Mouse (Mus musculus) MEL-GATA-1-ER (cell line): ENCODE results near the gene Lmbr1l.
A peak's percentile ranks its signal among the peaks of the same experiment; 100 is the strongest.
"Not testable (repeated sequence)": the region's sequence is repeated elsewhere in the genome, so short reads cannot be mapped to it uniquely, and the experiment has no call there.

Experiments
- DNase-seq: peaks from one replicate; pipeline ENCODE4 v3.0.0-alpha.2; 2012; ENCODE audit warnings: low read depth; ENCODE audit errors: extremely low read depth

Gene Lmbr1l

GRCm38 (mm10) chr15:98917538-98918498 is at the start of gene Lmbr1l:
Gene Lmbr1l (minus strand): TSS chr15:98918231.
- peak; percentile 100 for DNase-seq

GRCm38 (mm10) chr15:98959531-98959930 is 41.5 kb upstream of the Lmbr1l start:
- no peak for DNase-seq

- no peak for DNase-seq
These were observed 40.9 kb upstream of the Lmbr1l start for GRCm38 (mm10) chr15:98958901-98959420.

GRCm38 (mm10) chr15:98957475-98957874 is 39.4 kb upstream of the Lmbr1l start:
- no peak for DNase-seq

- no peak for DNase-seq
These were observed 38.0 kb upstream of the Lmbr1l start for GRCm38 (mm10) chr15:98956000-98956399.

GRCm38 (mm10) chr15:98955324-98955723 is 37.3 kb upstream of the Lmbr1l start:
- no peak for DNase-seq

GRCm38 (mm10) chr15:98954425-98955253 is 36.6 kb upstream of the Lmbr1l start:
- no peak for DNase-seq

- DNase-seq = peak; percentile 96
These were observed 35.6 kb upstream of the Lmbr1l start, which contains the start of the genes Gm49450 and Tuba1a for GRCm38 (mm10) chr15:98953401-98954356. Gene Gm49450 (minus strand): TSS chr15:98953551. Gene Tuba1a (minus strand): TSS chr15:98953703.

- DNase-seq = peak; percentile 39
These were observed 34.8 kb upstream of the Lmbr1l start for GRCm38 (mm10) chr15:98952751-98953400.

GRCm38 (mm10) chr15:98952063-98952455 is 34.0 kb upstream of the Lmbr1l start:
- no peak for DNase-seq

- DNase-seq = not testable (repeated sequence)
These were observed 33.4 kb upstream of the Lmbr1l start for GRCm38 (mm10) chr15:98951122-98952062.

- DNase-seq = no peak
These were observed 31.5 kb upstream of the Lmbr1l start for GRCm38 (mm10) chr15:98949607-98949892.

- DNase-seq = no peak
These were observed 31.0 kb upstream of the Lmbr1l start for GRCm38 (mm10) chr15:98948857-98949606.

GRCm38 (mm10) chr15:98948382-98948781 is 30.4 kb upstream of the Lmbr1l start:
- no peak for DNase-seq

GRCm38 (mm10) chr15:98947884-98948283 is 29.9 kb upstream of the Lmbr1l start:
- DNase-seq = no peak

- no peak for DNase-seq
These were observed 25.1 kb upstream of the Lmbr1l start for GRCm38 (mm10) chr15:98943133-98943532.

GRCm38 (mm10) chr15:98942081-98942480 is 24.1 kb upstream of the Lmbr1l start:
- DNase-seq = no peak

- no peak for DNase-seq
These were observed 23.5 kb upstream of the Lmbr1l start for GRCm38 (mm10) chr15:98941539-98941938.
